Mouse (Mus musculus): Measurements from ENCODE around the gene Chrna3. TPM values are rescaled to one million over a fixed set of nuclear protein-coding genes. Genes with fewer than 3 reads are reported as not detected.

Chrna3 gene
- polyA plus RNA-seq (2012; rRNA removed; ENCODE audit: low replicate concordance) = not detected in 2 replicates

GRCm38 (mm10) chr9:55026275-55026663 is at the start of gene Chrna3:
TSS of gene Chrna3 (minus strand) at chr9:55026562.

DNA sequence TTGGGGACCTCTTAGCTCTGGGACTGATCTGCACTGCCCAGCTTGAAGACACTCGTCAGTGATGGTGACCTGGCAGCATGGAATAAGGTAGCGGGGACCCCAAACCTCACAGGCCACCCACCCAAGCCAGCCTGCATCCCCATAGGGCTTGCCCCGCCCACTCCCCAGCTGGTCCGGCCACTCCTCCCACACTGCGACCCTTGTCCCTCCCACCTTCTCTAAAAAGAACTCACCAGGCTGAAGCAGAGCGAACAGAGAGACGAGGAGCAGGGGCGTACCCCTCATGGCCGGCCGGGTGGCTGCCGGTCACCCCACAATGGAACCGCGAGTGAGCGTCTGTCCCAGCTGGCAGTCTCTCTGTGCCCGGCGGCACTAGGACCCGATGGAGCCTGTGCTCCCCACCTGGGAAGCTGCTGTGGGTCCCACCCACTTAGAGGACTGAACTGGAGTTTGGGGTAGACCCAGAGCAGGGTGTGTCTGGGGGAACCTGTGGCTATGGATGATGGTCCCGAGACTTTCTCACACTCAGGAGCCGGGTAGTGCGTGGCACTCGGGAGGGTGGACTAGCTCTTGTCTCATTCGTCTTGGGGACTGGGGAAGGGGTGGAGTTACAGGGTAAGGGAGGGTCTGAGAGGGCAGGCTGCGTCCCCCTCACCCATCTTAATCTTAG is 22.0 kb upstream of the Chrna3 start, which contains the start of gene Chrnb4:
Gene Chrnb4, minus strand, starts transcription at position 569 of the 670 bp plus-strand sequence.

DNA sequence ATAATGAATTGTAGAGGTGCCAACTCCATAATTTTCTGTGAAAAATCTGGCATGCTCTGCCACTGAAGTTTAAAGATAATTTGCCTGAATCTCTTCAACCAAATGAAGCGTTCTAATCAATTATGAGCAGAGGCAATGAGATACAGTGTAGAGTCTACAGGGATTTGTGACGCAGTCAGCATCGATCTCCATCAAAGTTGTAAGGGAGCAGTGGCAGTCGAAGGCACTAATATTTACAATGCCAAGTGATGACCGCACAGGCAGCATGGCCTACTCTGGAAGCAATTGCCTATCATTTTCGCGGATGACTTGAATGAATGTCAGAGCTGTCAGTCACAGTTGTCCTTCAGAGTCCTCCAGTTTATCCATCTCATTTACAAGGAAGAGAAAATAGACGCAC is 45.7 kb downstream of the Chrna3 start, which contains the start of gene Chrna5:
Gene Chrna5, plus strand, starts transcription at position 207 of the 400 bp plus-strand sequence.

Other genes with a start within 250 kb of the Chrna3 start
- 7.9 and 9.6 TPM in 2 replicates for gene Ireb2, start 162.8 kb downstream of the Chrna3 start, polyA plus RNA-seq (2012; rRNA removed; ENCODE audit: low replicate concordance)
- gene Hykk, start 109.3 kb downstream of the Chrna3 start, polyA plus RNA-seq (2012; rRNA removed; ENCODE audit: low replicate concordance) = 2.4 and 2.7 TPM in 2 replicates
- 86.7 and 96.8 TPM in 2 replicates for gene Psma4, start 75.8 kb downstream of the Chrna3 start, polyA plus RNA-seq (2012; rRNA removed; ENCODE audit: low replicate concordance)
- 0.18 TPM in 1 of 2 replicates, not detected in the other for gene AY074887, start 75.6 kb downstream of the Chrna3 start, polyA plus RNA-seq (2012; rRNA removed; ENCODE audit: low replicate concordance)
- 0.10 TPM in 1 of 2 replicates, not detected in the other for gene Chrna5, start 45.7 kb downstream of the Chrna3 start, polyA plus RNA-seq (2012; rRNA removed; ENCODE audit: low replicate concordance)
- gene Chrnb4, start 22.2 kb upstream of the Chrna3 start, polyA plus RNA-seq (2012; rRNA removed; ENCODE audit: low replicate concordance) = 0.51 TPM in 1 of 2 replicates, not detected in the other
- 10.2 and 14.8 TPM in 2 replicates for gene Ube2q2, start 122.3 kb upstream of the Chrna3 start, polyA plus RNA-seq (2012; rRNA removed; ENCODE audit: low replicate concordance)
- 22.4 and 24.8 TPM in 2 replicates for gene Fbxo22, start 182.4 kb upstream of the Chrna3 start, polyA plus RNA-seq (2012; rRNA removed; ENCODE audit: low replicate concordance)